Mouse (Mus musculus): Measurements from ENCODE around the gene Cdh18. TPM values are rescaled to one million over a fixed set of nuclear protein-coding genes. Genes with fewer than 3 reads are reported as not detected.

Cdh18 gene
- polyA plus RNA-seq (2015; fragmentation: Nextera tagmentation; extraction: Ambion mirVana): 0.50 and 1.0 TPM in 2 replicates

DNA sequence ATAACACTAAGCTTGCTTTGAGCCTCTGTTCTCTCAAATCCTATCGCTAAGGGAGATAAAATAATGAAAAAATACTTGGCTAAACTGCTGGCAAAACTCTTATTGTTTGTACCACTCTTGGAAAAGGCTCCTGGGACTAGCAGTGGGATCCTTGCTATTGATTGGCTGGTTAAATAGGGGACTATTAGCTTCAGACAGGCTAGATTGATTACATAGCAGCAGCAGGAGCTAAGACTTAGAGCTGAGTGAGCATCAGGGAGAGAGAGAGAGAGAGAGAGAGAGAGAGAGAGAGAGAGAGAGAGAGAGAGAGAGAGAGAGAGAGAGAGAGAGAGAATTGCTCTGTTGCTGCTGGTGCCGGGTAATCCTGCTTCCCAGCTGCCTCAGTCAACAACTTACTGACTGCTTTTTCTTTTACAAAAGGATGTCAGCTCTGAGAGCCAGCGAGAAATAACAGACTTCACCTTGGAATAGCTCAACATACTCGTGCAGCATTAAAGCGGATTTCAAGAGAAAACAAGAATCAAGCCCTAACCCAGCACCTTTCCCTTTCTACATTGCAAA is at the start of gene Cdh18:
Gene Cdh18 (plus strand): TSS at position 312 of the 561 bp plus-strand sequence.

